Mouse (Mus musculus): ENCODE data around the gene Gm10985. TPM values are rescaled to one million over a fixed set of nuclear protein-coding genes. Genes with fewer than 3 reads are reported as not detected.

Gm10985 gene
- polyA plus RNA-seq, 1 experiment from 2014 or later, result not detected

Other genes starting within 250 kb of the Gm10985 start
- gene Frem2, start 187.7 kb upstream of the Gm10985 start, polyA plus RNA-seq (2014; fragmentation: Nextera tagmentation; extraction: Ambion mirVana), result 1.6 and 1.7 TPM in 2 replicates
- 105 and 109 TPM in 2 replicates for gene Ufm1, start 18.7 kb downstream of the Gm10985 start, polyA plus RNA-seq (2014; fragmentation: Nextera tagmentation; extraction: Ambion mirVana)

Measured in midbrain, embryonic 11.5 days (tissue).